Mouse (Mus musculus) layer of hippocampus, adult 9-10 months (tissue): ENCODE data around the gene Wwtr1.

Source experiments
- DNase-seq: peaks from one replicate; pipeline ENCODE4 v3.0.0; 2022; ENCODE audit warnings: low spot score

Wwtr1 gene

GRCm38 (mm10) chr3:57575660-57576055 is at the start of gene Wwtr1:
Gene Wwtr1, minus strand, starts transcription at chr3:57575910.
- no peak for DNase-seq

- no peak for DNase-seq
These were observed 44.0 kb upstream of the Wwtr1 start for GRCm38 (mm10) chr3:57619718-57620117.

GRCm38 (mm10) chr3:57615652-57616051 is 39.9 kb upstream of the Wwtr1 start:
- no peak for DNase-seq

GRCm38 (mm10) chr3:57612430-57612997 is 36.8 kb upstream of the Wwtr1 start:
- DNase-seq: no peak

- no peak for DNase-seq
These were observed 36.1 kb upstream of the Wwtr1 start for GRCm38 (mm10) chr3:57611776-57612175.

- no peak for DNase-seq
These were observed 28.9 kb upstream of the Wwtr1 start for GRCm38 (mm10) chr3:57604618-57605015.

GRCm38 (mm10) chr3:57603891-57604617 is 28.3 kb upstream of the Wwtr1 start:
- DNase-seq: no peak

- DNase-seq: no peak
These were observed 26.9 kb upstream of the Wwtr1 start for GRCm38 (mm10) chr3:57602610-57603009.

- DNase-seq: no peak
These were observed 20.9 kb upstream of the Wwtr1 start for GRCm38 (mm10) chr3:57596566-57596965.

GRCm38 (mm10) chr3:57595506-57595905 is 19.8 kb upstream of the Wwtr1 start:
- no peak for DNase-seq

- DNase-seq: no peak
These were observed 10.3 kb upstream of the Wwtr1 start for GRCm38 (mm10) chr3:57585967-57586366.

- no peak for DNase-seq
These were observed 7.8 kb upstream of the Wwtr1 start for GRCm38 (mm10) chr3:57583533-57583932.

- no peak for DNase-seq
These were observed 4.9 kb upstream of the Wwtr1 start for GRCm38 (mm10) chr3:57580426-57581195.

GRCm38 (mm10) chr3:57576056-57576824 is 530 bp upstream of the Wwtr1 start:
- DNase-seq: no peak

- no peak for DNase-seq
These were observed 638 bp downstream of the Wwtr1 start for GRCm38 (mm10) chr3:57574885-57575659.

GRCm38 (mm10) chr3:57573898-57574570 is 1.7 kb downstream of the Wwtr1 start:
- no peak for DNase-seq

GRCm38 (mm10) chr3:57572331-57572975 is 3.3 kb downstream of the Wwtr1 start:
- no peak for DNase-seq

- no peak for DNase-seq
These were observed 9.1 kb downstream of the Wwtr1 start for GRCm38 (mm10) chr3:57566655-57567054.

GRCm38 (mm10) chr3:57563627-57564026 is 12.1 kb downstream of the Wwtr1 start:
- DNase-seq: no peak

- DNase-seq: no peak
These were observed 12.7 kb downstream of the Wwtr1 start for GRCm38 (mm10) chr3:57562996-57563506.
